Mouse (Mus musculus) stomach, embryonic 15.5 days (tissue): Measurements from ENCODE around the gene Pde9a. TPM values are rescaled to one million over a fixed set of nuclear protein-coding genes. Genes with fewer than 3 reads are reported as not detected.

Source experiments
- ATAC-seq: fragments of 200-750 bp; cut with Nextera tagmentation; 2 replicates; pipeline ENCODE4 v1.8.0; 2017; ENCODE audit warnings: low read depth, moderate number of reproducible peaks, moderate TSS enrichment; ENCODE audit not compliant: insufficient read depth, low FRiP score
- H3K27ac ChIP-seq: fragments of 300-500 bp; sonication (generic); 2 replicates; pipeline ENCODE4 v1.5.1; 2015; ENCODE audit warnings: mild to moderate bottlenecking, inconsistent platforms
- H3K27me3 ChIP-seq: fragments of 300-500 bp; sonication (generic); replicated peaks from 2 replicates; pipeline ENCODE4 v1.6.1; 2015; ENCODE audit warnings: inconsistent platforms
- H3K36me3 ChIP-seq: fragments of 300-500 bp; sonication (generic); 2 replicates; pipeline ENCODE4 v1.6.1; 2015; ENCODE audit warnings: inconsistent platforms
- H3K4me1 ChIP-seq: fragments of 300-500 bp; sonication (generic); 2 replicates; pipeline ENCODE4 v1.6.1; 2015; ENCODE audit warnings: inconsistent platforms
- H3K4me2 ChIP-seq: fragments of 300-500 bp; sonication (generic); 2 replicates; pipeline ENCODE4 v1.6.1; 2015; ENCODE audit warnings: mild to moderate bottlenecking, inconsistent platforms
- H3K4me3 ChIP-seq: fragments of 300-500 bp; sonication (generic); replicated peaks from 2 replicates; pipeline ENCODE4 v1.5.1; 2015; ENCODE audit warnings: inconsistent platforms
- H3K9ac ChIP-seq: fragments of 300-500 bp; sonication (generic); 2 replicates; pipeline ENCODE4 v1.6.1; 2015; ENCODE audit warnings: inconsistent platforms
- H3K9me3 ChIP-seq: fragments of 300-500 bp; sonication (generic); 2 replicates; pipeline ENCODE4 v1.6.1; 2016; ENCODE audit warnings: inconsistent platforms
- WGBS: fragments of 180-500 bp; shearing (Covaris S2); methylation state at CpG from one replicate; pipeline ENCODE4 v1.1.7; 2015; 5-methylcytosine and 5-hydroxymethylcytosine counted together
- polyA plus RNA-seq: library from polyadenylated mRNA; unstranded; fragments of >200 nt; fragmentation: Nextera tagmentation; extraction: Ambion mirVana; gene quantifications from 2 replicates; pipeline ENCODE4 v1.2.1, GENCODE M21; 2015

Gene Pde9a
- polyA plus RNA-seq, 1 experiment from 2014 or later, result 31.8 TPM

GRCm38 (mm10) chr17:31391462-31391861 lies 5.5 kb downstream of the Pde9a start:
- no peaks in the 10 kb centered on the region for H3K36me3 ChIP-seq
- no peak overlapping the region for H3K4me3 ChIP-seq
- no peak for ATAC-seq
- H3K27ac ChIP-seq, result no peak overlapping the region
- peaks cover 43% of the 10 kb centered on the region for H3K4me1 ChIP-seq
- H3K27me3 ChIP-seq, result no peaks in the 10 kb centered on the region
- H3K9me3 ChIP-seq, result no peaks in the 10 kb centered on the region
- 57% methylated on average over 3 of the region's 3 CpGs for WGBS
- H3K9ac ChIP-seq, result no peak overlapping the region
- H3K4me2 ChIP-seq, result no peak overlapping the region

GRCm38 (mm10) chr17:31392041-31392440 lies 6.0 kb downstream of the Pde9a start:
- Histone ChIP-seq H3K9ac (no peak overlapping the region), H3K9me3 (no peaks in the 10 kb centered on the region), H3K4me1 (peaks cover 40% of the 10 kb centered on the region), H3K4me3 (no peak overlapping the region), H3K27me3 (no peaks in the 10 kb centered on the region), H3K4me2 (no peak overlapping the region), H3K27ac (no peak overlapping the region), H3K36me3 (no peaks in the 10 kb centered on the region)
- no peak for ATAC-seq
- 79% methylated on average over 5 of the region's 5 CpGs for WGBS

- Histone ChIP-seq H3K27me3 (no peaks in the 10 kb centered on the region), H3K4me1 (peaks cover 29% of the 10 kb centered on the region), H3K36me3 (no peaks in the 10 kb centered on the region), H3K9ac (no peak overlapping the region), H3K4me2 (no peak overlapping the region), H3K27ac (no peak overlapping the region), H3K9me3 (no peaks in the 10 kb centered on the region), H3K4me3 (no peak overlapping the region)
- ATAC-seq, result no peak
- 68% methylated on average over 2 of the region's 2 CpGs for WGBS
These were observed 7.8 kb downstream of the Pde9a start for GRCm38 (mm10) chr17:31393811-31394210.

- H3K9ac ChIP-seq, result no peak overlapping the region
- H3K9me3 ChIP-seq, result no peaks in the 10 kb centered on the region
- no peaks in the 10 kb centered on the region for H3K36me3 ChIP-seq
- WGBS, result 63% methylated on average over 6 of the region's 6 CpGs
- H3K4me2 ChIP-seq, result no peak overlapping the region
- no peaks in the 10 kb centered on the region for H3K27me3 ChIP-seq
- ATAC-seq, result no peak
- peaks cover 14% of the 10 kb centered on the region for H3K4me1 ChIP-seq
- H3K4me3 ChIP-seq, result no peak overlapping the region
- H3K27ac ChIP-seq, result no peak overlapping the region
These were observed 14.3 kb downstream of the Pde9a start for GRCm38 (mm10) chr17:31400294-31400693.

GRCm38 (mm10) chr17:31401160-31401559 lies 15.2 kb downstream of the Pde9a start:
- Histone ChIP-seq H3K27ac (no peak overlapping the region), H3K36me3 (no peaks in the 10 kb centered on the region), H3K27me3 (no peaks in the 10 kb centered on the region), H3K9ac (no peak overlapping the region), H3K4me1 (peaks cover 14% of the 10 kb centered on the region), H3K4me3 (no peak overlapping the region), H3K4me2 (no peak overlapping the region), H3K9me3 (no peaks in the 10 kb centered on the region)
- WGBS, result 83% methylated on average over 3 of the region's 3 CpGs
- no peak for ATAC-seq

GRCm38 (mm10) chr17:31402713-31403112 lies 16.7 kb downstream of the Pde9a start:
- 49% methylated on average over 8 of the region's 8 CpGs for WGBS
- Histone ChIP-seq H3K4me1 (peaks cover 14% of the 10 kb centered on the region), H3K9me3 (no peaks in the 10 kb centered on the region), H3K27ac (peak overlapping the region; percentile 13), H3K27me3 (no peaks in the 10 kb centered on the region), H3K36me3 (0 out of 2 replicates have a peak, but pooled peaks cover 3% of the 10 kb centered on the region), H3K9ac (no peak overlapping the region), H3K4me2 (no peak overlapping the region), H3K4me3 (no peak overlapping the region)
- ATAC-seq, result no peak

- H3K4me2 ChIP-seq, result no peak overlapping the region
- H3K9me3 ChIP-seq, result no peaks in the 10 kb centered on the region
- H3K27me3 ChIP-seq, result no peaks in the 10 kb centered on the region
- ATAC-seq, result no peak
- no peak overlapping the region for H3K4me3 ChIP-seq
- 0 out of 2 replicates have a peak, but pooled peaks cover 3% of the 10 kb centered on the region for H3K36me3 ChIP-seq
- WGBS, result 48% methylated on average over 6 of the region's 6 CpGs
- peaks cover 27% of the 10 kb centered on the region for H3K4me1 ChIP-seq
- no peak overlapping the region for H3K9ac ChIP-seq
- no peak overlapping the region; the same call in 1 of the 2 replicates for H3K27ac ChIP-seq
These were observed 19.8 kb downstream of the Pde9a start for GRCm38 (mm10) chr17:31405694-31406227.

GRCm38 (mm10) chr17:31409741-31410350 lies 23.8 kb downstream of the Pde9a start:
- Histone ChIP-seq H3K27ac (peak overlapping the region; percentile 8; the same call in 1 of the 2 replicates), H3K27me3 (no peaks in the 10 kb centered on the region), H3K4me3 (no peak overlapping the region), H3K4me1 (peaks cover 18% of the 10 kb centered on the region), H3K4me2 (no peak overlapping the region), H3K9me3 (no peaks in the 10 kb centered on the region), H3K36me3 (0 out of 2 replicates have a peak, but pooled peaks cover 3% of the 10 kb centered on the region), H3K9ac (no peak overlapping the region)
- no peak for ATAC-seq
- 32% methylated on average over 10 of the region's 10 CpGs for WGBS

- whole genome bisulfite sequencing, result 59% methylated on average over 9 of the region's 9 CpGs
- no peak overlapping the region for H3K9ac ChIP-seq
- H3K4me1 ChIP-seq, result peaks cover 9% of the 10 kb centered on the region
- H3K4me3 ChIP-seq, result no peak overlapping the region
- H3K27ac ChIP-seq, result no peak overlapping the region
- no peaks in the 10 kb centered on the region for H3K9me3 ChIP-seq
- H3K27me3 ChIP-seq, result no peaks in the 10 kb centered on the region
- ATAC-seq, result no peak
- no peak overlapping the region for H3K4me2 ChIP-seq
- H3K36me3 ChIP-seq, result no peaks in the 10 kb centered on the region
These were observed 29.2 kb downstream of the Pde9a start for GRCm38 (mm10) chr17:31415258-31415657.

GRCm38 (mm10) chr17:31418804-31419597 lies 33.0 kb downstream of the Pde9a start:
- Histone ChIP-seq H3K4me1 (peaks cover 14% of the 10 kb centered on the region), H3K4me2 (no peak overlapping the region), H3K27ac (peak overlapping the region; percentile 70), H3K27me3 (no peaks in the 10 kb centered on the region), H3K36me3 (0 out of 2 replicates have a peak, but pooled peaks cover 5% of the 10 kb centered on the region), H3K9me3 (no peaks in the 10 kb centered on the region), H3K9ac (no peak overlapping the region), H3K4me3 (no peak overlapping the region)
- ATAC-seq, result no peak; the same call in 1 of the 2 replicates
- 63% methylated on average over 17 of the region's 17 CpGs for WGBS

- Histone ChIP-seq H3K4me2 (no peak overlapping the region), H3K27ac (peak overlapping the region; percentile 70), H3K9me3 (no peaks in the 10 kb centered on the region), H3K27me3 (no peaks in the 10 kb centered on the region), H3K4me3 (no peak overlapping the region), H3K36me3 (0 out of 2 replicates have a peak, but pooled peaks cover 5% of the 10 kb centered on the region), H3K9ac (no peak overlapping the region), H3K4me1 (peaks cover 15% of the 10 kb centered on the region)
- 62% methylated on average over 2 of the region's 2 CpGs for WGBS
- no peak for ATAC-seq
These were observed 33.6 kb downstream of the Pde9a start for GRCm38 (mm10) chr17:31419598-31419950.

GRCm38 (mm10) chr17:31419995-31420394 lies 34.0 kb downstream of the Pde9a start:
- 40% methylated on average over 3 of the region's 3 CpGs for WGBS
- H3K27ac ChIP-seq, result peak overlapping the region; percentile 70; the same call in 1 of the 2 replicates

More at GRCm38 (mm10) chr17:31419995-31420394, 34.0 kb downstream of the Pde9a start:
- 0 out of 2 replicates have a peak, but pooled peaks cover 5% of the 10 kb centered on the region for H3K36me3 ChIP-seq
- H3K9me3 ChIP-seq, result no peaks in the 10 kb centered on the region
- no peak for ATAC-seq
- no peaks in the 10 kb centered on the region for H3K27me3 ChIP-seq
- H3K4me2 ChIP-seq, result no peak overlapping the region
- H3K9ac ChIP-seq, result no peak overlapping the region
- H3K4me3 ChIP-seq, result no peak overlapping the region
- H3K4me1 ChIP-seq, result peaks cover 19% of the 10 kb centered on the region
